ENCODE assay signal across 20 mouse cellular contexts in the genomic region with DNA sequence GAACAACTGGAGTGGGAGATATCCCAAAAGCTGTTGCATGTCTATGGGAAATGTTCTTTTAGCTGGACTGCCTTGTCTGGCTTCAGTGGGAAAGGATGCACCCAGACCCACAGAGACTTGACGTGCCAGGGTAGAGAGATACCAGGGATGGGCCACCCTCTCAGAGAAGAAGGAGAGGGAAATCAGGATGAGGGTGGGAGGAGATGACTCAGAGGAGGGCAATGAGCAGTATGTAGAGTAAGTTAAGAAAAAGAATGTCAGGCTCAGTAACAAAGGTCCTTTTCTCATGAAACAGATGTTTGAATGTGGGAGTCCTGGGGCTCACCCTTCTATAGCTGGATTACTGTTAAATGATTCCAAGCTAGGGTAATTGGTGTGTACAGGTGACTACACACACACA. TPM values are rescaled to one million over a fixed set of nuclear protein-coding genes. Genes with fewer than 3 reads are reported as not detected.
DNase-seq lines count a peak whose midpoint lies in the region; ATAC-seq and TF ChIP-seq lines count a peak whose summit lies in the region.
"Had no signal": no experiment of that assay in that cellular context is flagged by ENCODE, and none has a peak within 500 bp of the region (broad histone marks: within the 10 kb centered on the region; RNA-seq: fewer than 3 reads in every experiment).

No protein-coding gene starts in this region.

- 54% methylated on average over 1 of the region's 1 CpGs for WGBS in olfactory bulb, adult 2 months

- H3K4me1 ChIP-seq in olfactory bulb, adult 2 months (ENCODE audit: control insufficient read depth, insufficient read depth, low read length): peaks cover 7% of the 10 kb centered on the region
- H3K4me1 ChIP-seq: embryonic facial prominence, embryonic 13.5 days; embryonic facial prominence, embryonic 15.5 days; forebrain, embryonic 13.5 days had no signal

- ATAC-seq in frontal cortex, adult (ENCODE audit: low TSS enrichment): peak; percentile 68
- ATAC-seq: forebrain, embryonic 13.5 days; forebrain, embryonic 15.5 days; forebrain, postnatal 0 days had no signal

- TF ChIP-seq CTCF in olfactory bulb, adult 2 months (IDR thresholded peaks at IDR 0.05; ENCODE audit: insufficient read depth, low read depth, low read length): no peak

- TF ChIP-seq POLR2A in olfactory bulb, adult 2 months (IDR thresholded peaks at IDR 0.05; ENCODE audit: insufficient read depth, low read depth, low read length): no peak

- H3K4me3 ChIP-seq in olfactory bulb, adult 2 months (ENCODE audit: insufficient read depth, low read depth, low read length): no peak overlapping the region
- H3K4me3 ChIP-seq: embryonic facial prominence, embryonic 13.5 days; embryonic facial prominence, embryonic 15.5 days; forebrain, embryonic 13.5 days; forebrain, embryonic 15.5 days had no signal

- peak overlapping the region; percentile 69 for H3K27ac ChIP-seq in olfactory bulb, adult 2 months (ENCODE audit: insufficient read depth, low read depth, low read length)
- H3K27ac ChIP-seq: embryonic facial prominence, embryonic 13.5 days; embryonic facial prominence, embryonic 15.5 days; forebrain, embryonic 13.5 days; forebrain, embryonic 15.5 days had no signal

- DNase-seq in frontal cortex, postnatal 10 days (ENCODE audit: low spot score in 2 of 2): no peak
- peak; percentile 73 for DNase-seq in brain, adult 2 months (ENCODE audit: low read depth, low spot score)
- no peak for DNase-seq in heart, adult 9 months (ENCODE audit: low spot score in 2 of 2)
- DNase-seq in Muller cell, postnatal 12 days (ENCODE audit: inconsistent ontology term): no peak
- DNase-seq: adrenal gland, adult 2 months; adrenal gland, postnatal 10 days; adrenal gland, postnatal 25 days; cerebellum, adult 11-12 months; cerebellum, adult 8-10 months; cerebellum, adult 9-11 months; cerebellum, postnatal 14 days; cerebellum, postnatal 36 days; embryo, embryonic 11 days; forebrain, postnatal 0 days had no signal

RNA-seq across cellular contexts. Expression of gene Snx7, which starts 26.1 kb away (rescaled TPM):
- polyA plus RNA-seq in olfactory bulb, adult 2 months (2012; ENCODE audit: insufficient read depth, insufficient read length, low replicate concordance, missing spikeins): not detected in 2 replicates
